In the genomic region with DNA sequence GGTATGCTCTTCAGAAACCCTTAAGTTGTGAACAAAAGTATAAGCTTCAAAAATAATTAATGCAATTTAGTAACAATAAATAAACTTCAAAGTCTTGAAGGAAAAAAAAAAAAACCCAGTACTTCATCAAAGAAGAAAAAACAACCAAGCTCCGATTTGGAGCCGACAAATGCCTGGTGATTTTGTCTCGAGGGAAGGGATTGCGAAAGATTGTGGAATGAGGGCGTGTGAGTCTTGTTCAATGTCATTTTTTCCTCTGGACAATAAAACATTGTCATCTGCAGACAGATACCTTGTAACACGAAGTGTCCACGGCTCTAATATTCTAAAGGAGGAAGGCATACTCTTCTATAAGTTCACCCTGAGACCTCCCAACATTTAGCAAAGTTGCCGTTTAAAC, we compare ENCODE assay signal across 24 mouse cellular contexts. TPM values are rescaled to one million over a fixed set of nuclear protein-coding genes. Genes with fewer than 3 reads are reported as not detected.
A peak's percentile ranks its signal among the peaks of the same experiment; 100 is the strongest.
DNase-seq lines count a peak whose midpoint lies in the region; TF ChIP-seq lines count a peak whose summit lies in the region.
"Had no signal": no experiment of that assay in that cellular context is flagged by ENCODE, and none has a peak within 500 bp of the region (broad histone marks: within the 10 kb centered on the region; RNA-seq: fewer than 3 reads in every experiment).

No protein-coding gene starts in this region.

- peak; percentile 49 for DNase-seq in adrenal gland, postnatal 14 days
- no peak for DNase-seq in adrenal gland, adult 18-20 months (ENCODE audit: low spot score in 2 of 2)
- DNase-seq in heart, adult 2 months = peak in 1 of 2 experiments; percentile 19
- DNase-seq in heart, embryonic 10.5 days (ENCODE audit: low spot score) = no peak
- DNase-seq in thymus, postnatal 10 days (ENCODE audit: low spot score in 2 of 2) = no peak
- DNase-seq: cerebellum, adult 8-10 months; cerebellum, postnatal 36 days; gastrocnemius, postnatal 10 days; kidney, adult 8-10 months; kidney, postnatal 14 days; right cerebral cortex, postnatal 14 days; spleen, adult 18-20 months had no signal

- intact Hi-C loops in heart, adult 2 months (cut with DNase I) = no loop called here

- no peaks in the 10 kb centered on the region for H3K36me3 ChIP-seq in heart, adult 2 months (ENCODE audit: control insufficient read depth, insufficient read depth, low read length)
- H3K36me3 ChIP-seq in heart, embryonic 10.5 days = no peaks in the 10 kb centered on the region
- H3K36me3 ChIP-seq in C2C12 (ENCODE audit: control insufficient read depth, insufficient read depth) = no peaks in the 10 kb centered on the region
- H3K36me3 ChIP-seq: forebrain, embryonic 12.5 days; G1E; hindbrain, embryonic 10.5 days; intestine, embryonic 15.5 days; limb, embryonic 10.5 days; midbrain, embryonic 12.5 days had no signal

- peak overlapping the region; percentile 26; the same call in 1 of the 2 replicates for H3K27ac ChIP-seq in heart, adult 2 months
- no peak overlapping the region for H3K27ac ChIP-seq in heart, embryonic 10.5 days
- 0 out of 2 replicates have a peak overlapping the region, but pooled peaks have one; percentile 19 for H3K27ac ChIP-seq in embryonic fibroblast, embryonic 13.5 days (ENCODE audit: insufficient read depth, low read length)
- H3K27ac ChIP-seq: forebrain, embryonic 12.5 days; intestine, embryonic 15.5 days; layer of hippocampus, adult 2 months; midbrain, embryonic 12.5 days had no signal

- no peaks in the 10 kb centered on the region for H3K27me3 ChIP-seq in heart, adult 2 months (ENCODE audit: control insufficient read depth, insufficient read depth, low read length)
- no peaks in the 10 kb centered on the region for H3K27me3 ChIP-seq in heart, embryonic 10.5 days (ENCODE audit: insufficient read depth, poor library complexity, severe bottlenecking)
- no peaks in the 10 kb centered on the region for H3K27me3 ChIP-seq in C2C12 (ENCODE audit: control insufficient read depth, insufficient read depth, insufficient read length)
- H3K27me3 ChIP-seq: forebrain, embryonic 12.5 days; intestine, embryonic 15.5 days; midbrain, embryonic 12.5 days had no signal

- no peak for TF ChIP-seq POLR2A in heart, adult 2 months (IDR thresholded peaks at IDR 0.05; ENCODE audit: insufficient read depth, low read depth, low read length)
- no peak for TF ChIP-seq POLR2A in embryonic fibroblast, embryonic 13.5 days (IDR thresholded peaks at IDR 0.05; ENCODE audit: low read depth, low read length)

- H3K9ac ChIP-seq in heart, adult 2 months (ENCODE audit: low read depth, low read length) = no peak overlapping the region
- H3K9ac ChIP-seq: forebrain, embryonic 12.5 days; intestine, embryonic 15.5 days; midbrain, embryonic 12.5 days had no signal

- no peaks in the 10 kb centered on the region for H3K79me2 ChIP-seq in heart, adult 2 months (replicated peaks; ENCODE audit: control insufficient read depth, insufficient read depth, low read length)
- no peaks in the 10 kb centered on the region for H3K79me2 ChIP-seq in C2C12 (ENCODE audit: control insufficient read depth, insufficient read depth)

- H3K79me3 ChIP-seq in C2C12 (ENCODE audit: low read depth) = no peaks in the 10 kb centered on the region

- H3K4me3 ChIP-seq in heart, adult 2 months = no peak overlapping the region
- no peak overlapping the region for H3K4me3 ChIP-seq in heart, embryonic 10.5 days
- H3K4me3 ChIP-seq in C2C12 (ENCODE audit: insufficient read depth, poor library complexity, severe bottlenecking) = no peak overlapping the region
- no peak overlapping the region for H3K4me3 ChIP-seq in embryonic fibroblast, embryonic 13.5 days (ENCODE audit: insufficient read depth, low read length)
- H3K4me3 ChIP-seq: erythroblast, embryonic 14.5 days; forebrain, embryonic 12.5 days; hindbrain, embryonic 10.5 days; intestine, embryonic 15.5 days; layer of hippocampus, adult 2 months; limb, embryonic 10.5 days; midbrain, embryonic 12.5 days had no signal

- WGBS in heart, adult 2 months = 53% methylated on average over 8 of the region's 8 CpGs
- 74% methylated on average over 8 of the region's 8 CpGs for WGBS in heart, embryonic 10.5 days

- H3K4me1 ChIP-seq in heart, adult 2 months (ENCODE audit: control insufficient read depth, insufficient read depth, low read length) = peaks cover 2% of the 10 kb centered on the region; the same call in 1 of the 2 replicates
- H3K4me1 ChIP-seq in heart, embryonic 10.5 days = no peaks in the 10 kb centered on the region
- 0 out of 2 replicates have a peak, but pooled peaks cover 2% of the 10 kb centered on the region for H3K4me1 ChIP-seq in embryonic fibroblast, embryonic 13.5 days (ENCODE audit: control insufficient read depth, insufficient read depth, low read length)
- H3K4me1 ChIP-seq: forebrain, embryonic 12.5 days; midbrain, embryonic 12.5 days had no signal

- TF ChIP-seq EP300 in heart, adult 2 months (IDR thresholded peaks at IDR 0.05; ENCODE audit: insufficient read depth, low read depth, low read length) = no peak

- H3ac ChIP-seq in C2C12 (ENCODE audit: control insufficient read depth, insufficient read length, low read depth) = no peak overlapping the region

- H3K9me3 ChIP-seq in heart, embryonic 10.5 days = no peaks in the 10 kb centered on the region
- H3K9me3 ChIP-seq: forebrain, embryonic 12.5 days; G1E; intestine, embryonic 15.5 days; limb, embryonic 10.5 days; midbrain, embryonic 12.5 days had no signal

- TF ChIP-seq CTCF in heart, adult 2 months (IDR thresholded peaks at IDR 0.05) = no peak
- no peak for TF ChIP-seq CTCF in C2C12 (IDR thresholded peaks at IDR 0.05; ENCODE audit: control insufficient read depth, insufficient read depth, insufficient read length)
- no peak for TF ChIP-seq CTCF in embryonic fibroblast, embryonic 13.5 days (IDR thresholded peaks at IDR 0.05; ENCODE audit: borderline replicate concordance, insufficient read depth, low read length)

TF ChIP-seq in C2C12, 6 proteins besides CTCF, POLR2A, EP300 and RAD21:
- TF ChIP-seq MYOG (IDR thresholded peaks at IDR 0.05; ENCODE audit: control insufficient read depth, extremely low read depth, insufficient read length) (no peak), MAX (IDR thresholded peaks at IDR 0.05) (no peak), CEBPB (IDR thresholded peaks at IDR 0.05; ENCODE audit: low read depth) (peak; percentile 72)

RNA-seq across cellular contexts. Expression of a gene that starts 33.9 kb away (rescaled TPM):
- 1.9 and 2.7 TPM in 2 replicates for total RNA-seq in adrenal gland, postnatal 14 days (2021)
- total RNA-seq in adrenal gland, adult 18-20 months (2021) = 1 to 10 TPM; 1.4 to 1.8 TPM
- 1 to 10 TPM; 1.2 to 2.3 TPM for total RNA-seq in heart, adult 2 months (2021)
- polyA plus RNA-seq in heart, adult 2 months (2012; rRNA removed) = 1.9 and 2.3 TPM in 2 replicates
- polyA plus RNA-seq in heart, embryonic 10.5 days (2016; fragmentation: Nextera tagmentation; extraction: Ambion mirVana) = 4.8 and 6.4 TPM in 2 replicates
- polyA plus RNA-seq in C2C12 (2012; fragmentation: generic; extraction: Trizol) = 0.04 TPM
- 7.8 and 10.9 TPM in 2 replicates for polyA plus RNA-seq in embryonic fibroblast, embryonic 13.5 days (2011; ENCODE audit: insufficient read length, low read depth, missing spikeins)
- total RNA-seq: CH12.LX; monocyte, adult 5-6 weeks had no signal
- polyA plus RNA-seq: erythroblast, embryonic 14.5 days; G1E had no signal

RNA-seq across cellular contexts. Expression of a gene that starts 56.2 kb away (rescaled TPM):
- 2.6 and 4.6 TPM in 2 replicates for total RNA-seq in adrenal gland, postnatal 14 days (2021)
- under 1 TPM; 0.63 to 0.67 TPM for total RNA-seq in adrenal gland, adult 18-20 months (2021)
- under 1 TPM; 0.14 to 0.21 TPM for total RNA-seq in heart, adult 2 months (2021)
- polyA plus RNA-seq in heart, adult 2 months (2012; rRNA removed) = 0.20 and 0.27 TPM in 2 replicates
- polyA plus RNA-seq in heart, embryonic 10.5 days (2016; fragmentation: Nextera tagmentation; extraction: Ambion mirVana) = 52.7 and 62.5 TPM in 2 replicates
- 17.5 TPM for polyA plus RNA-seq in C2C12 (2012; fragmentation: generic; extraction: Trizol)
- 24.0 and 32.6 TPM in 2 replicates for polyA plus RNA-seq in embryonic fibroblast, embryonic 13.5 days (2011; ENCODE audit: insufficient read length, low read depth, missing spikeins)

RNA-seq across cellular contexts. Expression of a gene that starts 56.3 kb away (rescaled TPM):
- total RNA-seq in adrenal gland, postnatal 14 days (2021) = 28.5 and 31.8 TPM in 2 replicates
- total RNA-seq in adrenal gland, adult 18-20 months (2021) = 10 to 100 TPM; 27.4 to 31.8 TPM
- 10 to 100 TPM; 20.3 to 21.3 TPM for total RNA-seq in heart, adult 2 months (2021)
- polyA plus RNA-seq in heart, adult 2 months (2012; rRNA removed) = 25.7 and 38.8 TPM in 2 replicates
- 38.4 and 43.5 TPM in 2 replicates for polyA plus RNA-seq in heart, embryonic 10.5 days (2016; fragmentation: Nextera tagmentation; extraction: Ambion mirVana)
- polyA plus RNA-seq in C2C12 (2012; fragmentation: generic; extraction: Trizol) = 22.7 TPM
- polyA plus RNA-seq in embryonic fibroblast, embryonic 13.5 days (2011; ENCODE audit: insufficient read length, low read depth, missing spikeins) = 33.1 and 35.1 TPM in 2 replicates

Comparison
In these comparisons a context has a peak if more than half of its experiments do, and no peak if none do; other contexts are left out.
1. RNA of a gene that starts 56.2 kb away (polyA plus RNA-seq): 52.7 to 62.5 TPM in heart, embryonic 10.5 days, 24.0 to 32.6 TPM in embryonic fibroblast, embryonic 13.5 days and 17.5 TPM in C2C12 (single experiment); 0.20 to 0.27 TPM in heart, adult 2 months; every median in the first group is over 10 times any median in the second.